In genomic region chr11:67622340-67622739, GRCm38 (mm10) we compare ENCODE assay signal across 23 mouse cellular contexts.
DNase-seq lines count a peak whose midpoint lies in the region; ATAC-seq and TF ChIP-seq lines count a peak whose summit lies in the region.
"Had no signal": no experiment of that assay in that cellular context is flagged by ENCODE, and none has a peak within 500 bp of the region (broad histone marks: within the 10 kb centered on the region; RNA-seq: fewer than 3 reads in every experiment).

No protein-coding gene starts in this region.

- dilution Hi-C loops in CH12.LX (cut with MboI; ENCODE audit: extremely low pct_ligation_motif_present, extremely low pct_unique_long_range_greater_than_20kb, low sequenced_read_pairs): no loop called here

- no peak for TF ChIP-seq RAD21 in CH12.LX (IDR thresholded peaks at IDR 0.05; ENCODE audit: low read depth, low read length)

- 87% methylated on average over 7 of the region's 7 CpGs for WGBS in forebrain, embryonic 11.5 days
- WGBS in forebrain, embryonic 12.5 days: 84% methylated on average over 7 of the region's 7 CpGs

- no peaks in the 10 kb centered on the region for H3K9me3 ChIP-seq in CH12.LX (replicated peaks; ENCODE audit: low read length)
- H3K9me3 ChIP-seq in forebrain, embryonic 11.5 days (ENCODE audit: control insufficient read depth, low read length): no peaks in the 10 kb centered on the region
- H3K9me3 ChIP-seq in forebrain, embryonic 12.5 days: no peaks in the 10 kb centered on the region
- H3K9me3 ChIP-seq: forebrain, embryonic 10.5 days; forebrain, embryonic 15.5 days; hindbrain, embryonic 10.5 days; hindbrain, embryonic 13.5 days; intestine, embryonic 15.5 days had no signal

- no peak overlapping the region for H3K9ac ChIP-seq in CH12.LX (ENCODE audit: insufficient read depth, low read depth)
- H3K9ac ChIP-seq in forebrain, embryonic 11.5 days (ENCODE audit: low read length): no peak overlapping the region
- no peak overlapping the region for H3K9ac ChIP-seq in forebrain, embryonic 12.5 days
- H3K9ac ChIP-seq: forebrain, embryonic 15.5 days; hindbrain, embryonic 13.5 days; intestine, embryonic 15.5 days had no signal

- DNase-seq in adrenal gland, postnatal 36 days: peak; percentile 17 to 25
- DNase-seq in adrenal gland, adult 18-20 months (ENCODE audit: low spot score in 2 of 2): no peak
- DNase-seq in heart, adult 8-10 months (ENCODE audit: low spot score): peak; percentile 9
- no peak for DNase-seq in heart, postnatal 25 days (ENCODE audit: low spot score)
- no peak for DNase-seq in CH12.LX (ENCODE audit: extremely low read depth)
- DNase-seq in forebrain, embryonic 11.5 days (ENCODE audit: low spot score): no peak
- DNase-seq: adrenal gland, postnatal 10 days; cerebellum, adult 11-12 months; cerebellum, adult 9-10 months; cerebellum, postnatal 14 days; gastrocnemius, postnatal 14 days; heart, postnatal 36 days; kidney, adult 11 months; kidney, adult 8-10 months had no signal

- no peak for TF ChIP-seq POLR2A in CH12.LX (IDR thresholded peaks at IDR 0.05; ENCODE audit: low read depth, low read length)

- TF ChIP-seq CTCF in CH12.LX (conservative IDR thresholded peaks at IDR 0.05 in 1 of 2, IDR thresholded peaks at IDR 0.05 in 1 of 2; ENCODE audit: low read depth in 2 of 2, low read length in 2 of 2): no peak

- no peaks in the 10 kb centered on the region for H3K27me3 ChIP-seq in CH12.LX (replicated peaks)
- H3K27me3 ChIP-seq in forebrain, embryonic 11.5 days (ENCODE audit: control insufficient read depth, insufficient read depth, low read length): no peaks in the 10 kb centered on the region
- H3K27me3 ChIP-seq in forebrain, embryonic 12.5 days: no peaks in the 10 kb centered on the region
- H3K27me3 ChIP-seq: forebrain, embryonic 15.5 days; hindbrain, embryonic 13.5 days; intestine, embryonic 15.5 days had no signal

- H3K36me3 ChIP-seq in CH12.LX (replicated peaks in 1 of 2; ENCODE audit: control insufficient read depth in 1 of 2, insufficient read depth in 1 of 2, low read length in 1 of 2): peaks cover 0 to 53% of the 10 kb centered on the region in 2 experiments
- H3K36me3 ChIP-seq in forebrain, embryonic 11.5 days (ENCODE audit: control insufficient read depth, insufficient read depth, low read length): no peaks in the 10 kb centered on the region
- no peaks in the 10 kb centered on the region for H3K36me3 ChIP-seq in forebrain, embryonic 12.5 days (replicated peaks)
- H3K36me3 ChIP-seq: forebrain, embryonic 10.5 days; forebrain, embryonic 15.5 days; hindbrain, embryonic 10.5 days; hindbrain, embryonic 13.5 days; intestine, embryonic 15.5 days had no signal

- H3K27ac ChIP-seq in CH12.LX (ENCODE audit: insufficient read depth, low read depth): no peak overlapping the region
- no peak overlapping the region for H3K27ac ChIP-seq in forebrain, embryonic 11.5 days (ENCODE audit: low read depth, low read length)
- H3K27ac ChIP-seq in forebrain, embryonic 12.5 days: no peak overlapping the region
- H3K27ac ChIP-seq: forebrain, embryonic 10.5 days; forebrain, embryonic 15.5 days; hindbrain, embryonic 10.5 days; hindbrain, embryonic 13.5 days; intestine, embryonic 15.5 days had no signal

- no peak overlapping the region for H3K4me2 ChIP-seq in CH12.LX (ENCODE audit: insufficient read depth, low read depth, poor library complexity, severe bottlenecking)
- H3K4me2 ChIP-seq in forebrain, embryonic 11.5 days (ENCODE audit: low read depth, low read length, severe bottlenecking): no peak overlapping the region
- no peak overlapping the region for H3K4me2 ChIP-seq in forebrain, embryonic 12.5 days
- H3K4me2 ChIP-seq: forebrain, embryonic 15.5 days; heart, embryonic 11.5 days; hindbrain, embryonic 13.5 days; intestine, embryonic 15.5 days had no signal

- ATAC-seq in forebrain, embryonic 11.5 days (replicated peaks; ENCODE audit: low FRiP score): no peak
- no peak for ATAC-seq in forebrain, embryonic 12.5 days (ENCODE audit: low FRiP score)
- ATAC-seq: CD4-positive, CD25-positive, alpha-beta regulatory T cell, adult 4 months; forebrain, embryonic 15.5 days; hindbrain, embryonic 16.5 days; intestine, embryonic 15.5 days had no signal

- no peak overlapping the region for H3K4me3 ChIP-seq in CH12.LX (replicated peaks in 1 of 3; ENCODE audit: low read depth in 2 of 3, low read length in 2 of 3, poor library complexity in 1 of 3)
- H3K4me3 ChIP-seq in forebrain, embryonic 11.5 days (ENCODE audit: low read depth, low read length): no peak overlapping the region
- H3K4me3 ChIP-seq in forebrain, embryonic 12.5 days (replicated peaks): no peak overlapping the region
- H3K4me3 ChIP-seq: forebrain, embryonic 10.5 days; forebrain, embryonic 15.5 days; hindbrain, embryonic 10.5 days; hindbrain, embryonic 13.5 days; intestine, embryonic 15.5 days had no signal

- peaks cover 21 to 22% of the 10 kb centered on the region in 2 experiments for H3K4me1 ChIP-seq in CH12.LX (ENCODE audit: control insufficient read depth in 1 of 2, insufficient read depth in 2 of 2)
- H3K4me1 ChIP-seq in forebrain, embryonic 11.5 days (replicated peaks; ENCODE audit: control insufficient read depth, insufficient read depth, low read length): no peaks in the 10 kb centered on the region
- no peaks in the 10 kb centered on the region for H3K4me1 ChIP-seq in forebrain, embryonic 12.5 days
- H3K4me1 ChIP-seq: forebrain, embryonic 10.5 days; forebrain, embryonic 15.5 days; hindbrain, embryonic 10.5 days; hindbrain, embryonic 13.5 days; intestine, embryonic 15.5 days had no signal

- in situ Hi-C loops in CH12.LX (cut with MboI; ENCODE audit: low pct_ligation_motif_present, low pct_unique_long_range_greater_than_20kb, low sequenced_read_pairs): no loop called here

- H3K79me2 ChIP-seq in CH12.LX (replicated peaks; ENCODE audit: control insufficient read depth, extremely low read depth, insufficient read depth, poor library complexity, severe bottlenecking): no peaks in the 10 kb centered on the region

- no peak for TF ChIP-seq EP300 in CH12.LX (IDR thresholded peaks at IDR 0.05; ENCODE audit: low read length)

- intact Hi-C loops in heart, postnatal 25 days (cut with DNase I): no loop called here

TF ChIP-seq in CH12.LX, 34 proteins besides CTCF, POLR2A, EP300 and RAD21:
- TF ChIP-seq MAFK (IDR thresholded peaks at IDR 0.05; ENCODE audit: insufficient replicate concordance, low read length) (0 out of 2 replicates have a peak, but pooled peaks have one; percentile 27), TBP (conservative IDR thresholded peaks at IDR 0.05; ENCODE audit: low read depth, low read length) (no peak)
TF ChIP-seq in CH12.LX: peak in this region for 1.

Comparison
In these comparisons a context has a peak if more than half of its experiments do, and no peak if none do; other contexts are left out.
1. DNase-seq: peak in adrenal gland, postnatal 36 days (2 of 2) and heart, adult 8-10 months (single experiment); none in adrenal gland, adult 18-20 months (0 of 2), heart, postnatal 25 days (single experiment), CH12.LX (single experiment) and forebrain, embryonic 11.5 days (single experiment).